Mouse (Mus musculus) spleen, adult 2 months (tissue): ENCODE results near the gene Nkx3-2.

Source experiments
- CTCF ChIP-seq: fragments of 200-500 bp; IDR thresholded peaks from 2 replicates; pipeline ENCODE4 v1.5.1; 2011; ENCODE audit warnings: mild to moderate bottlenecking, inconsistent platforms; ENCODE audit not compliant: insufficient read depth, insufficient read length, insufficient replicate concordance; ENCODE audit errors: extremely low read depth
- POLR2A ChIP-seq: fragments of 200-500 bp; IDR thresholded peaks from 2 replicates; pipeline ENCODE4 v1.6.1; 2011; ENCODE audit warnings: low read depth, low read length, inconsistent platforms

GRCm38 (mm10) chr5:41775728-41776127, 11.4 kb upstream of the Nkx3-2 start:
- TF ChIP-seq CTCF (no peak), POLR2A (no peak)
